ENCODE assay signal across 27 mouse cellular contexts in genomic region chr2:115725926-115726325, GRCm38 (mm10).
A peak's percentile ranks its signal among the peaks of the same experiment; 100 is the strongest.
DNase-seq lines count a peak whose midpoint lies in the region; ATAC-seq and TF ChIP-seq lines count a peak whose summit lies in the region.
"Had no signal": no experiment of that assay in that cellular context is flagged by ENCODE, and none has a peak within 500 bp of the region (broad histone marks: within the 10 kb centered on the region; RNA-seq: fewer than 3 reads in every experiment).

No protein-coding gene starts in this region.

- H3K4me3 ChIP-seq in midbrain, embryonic 12.5 days: no peak overlapping the region
- H3K4me3 ChIP-seq in midbrain, embryonic 11.5 days (ENCODE audit: low read depth, low read length): no peak overlapping the region
- no peak overlapping the region for H3K4me3 ChIP-seq in forebrain, embryonic 15.5 days
- H3K4me3 ChIP-seq in hindbrain, embryonic 16.5 days (ENCODE audit: low read length): no peak overlapping the region
- H3K4me3 ChIP-seq: embryonic facial prominence, embryonic 15.5 days; heart, embryonic 13.5 days; kidney, embryonic 15.5 days; limb, embryonic 13.5 days; liver, embryonic 12.5 days; megakaryocyte, embryonic 14.5 days had no signal

- intact Hi-C loops in left cerebral cortex, postnatal 10 days (cut with DNase I): no loop called here

- 0 out of 2 replicates have a peak, but pooled peaks cover under 1% of the 10 kb centered on the region for H3K9me3 ChIP-seq in midbrain, embryonic 12.5 days
- H3K9me3 ChIP-seq in midbrain, embryonic 11.5 days (ENCODE audit: control insufficient read depth, low read length): no peaks in the 10 kb centered on the region
- H3K9me3 ChIP-seq in forebrain, embryonic 15.5 days: 0 out of 2 replicates have a peak, but pooled peaks cover under 1% of the 10 kb centered on the region
- H3K9me3 ChIP-seq in hindbrain, embryonic 16.5 days (ENCODE audit: control insufficient read depth, low read length): no peaks in the 10 kb centered on the region
- H3K9me3 ChIP-seq: embryonic facial prominence, embryonic 15.5 days; G1E had no signal

- ATAC-seq in midbrain, embryonic 12.5 days (ENCODE audit: low FRiP score, low read depth): 0 out of 2 replicates have a peak, but pooled peaks have one; percentile 25
- ATAC-seq in midbrain, embryonic 11.5 days (ENCODE audit: low FRiP score): no peak
- ATAC-seq in forebrain, embryonic 15.5 days (replicated peaks): peak; percentile 78
- peak; percentile 32; the same call in 1 of the 2 replicates for ATAC-seq in hindbrain, embryonic 16.5 days
- no peak for ATAC-seq in frontal cortex, adult (ENCODE audit: low TSS enrichment)
- ATAC-seq: liver, embryonic 12.5 days; Patski had no signal

- no peak for DNase-seq in midbrain, embryonic 11.5 days (ENCODE audit: low spot score, missing footprints)
- peak; percentile 94 for DNase-seq in brain, embryonic 14.5 days (ENCODE audit: low read depth)
- no peak for DNase-seq in spleen, adult 18-20 months
- no peak for DNase-seq in left cerebral cortex, postnatal 10 days (ENCODE audit: extremely low spot score in 1 of 2, low spot score in 2 of 2)
- DNase-seq: adrenal gland, postnatal 14 days; B cell, adult 2 months; cerebellum, adult 9-11 months; gastrocnemius, postnatal 14 days; heart, adult 11 months; heart, postnatal 14 days; kidney, adult 11 months; kidney, postnatal 36 days; lung, embryonic 14.5 days; right cerebral cortex, postnatal 25 days had no signal

- no peak overlapping the region for H3K4me2 ChIP-seq in midbrain, embryonic 12.5 days (replicated peaks)
- no peak overlapping the region for H3K4me2 ChIP-seq in midbrain, embryonic 11.5 days
- peak overlapping the region; percentile 20; the same call in 1 of the 2 replicates for H3K4me2 ChIP-seq in forebrain, embryonic 15.5 days (replicated peaks)
- no peak overlapping the region for H3K4me2 ChIP-seq in hindbrain, embryonic 16.5 days (ENCODE audit: low read length)
- H3K4me2 ChIP-seq: embryonic facial prominence, embryonic 15.5 days; heart, embryonic 13.5 days; kidney, embryonic 15.5 days; limb, embryonic 13.5 days; liver, embryonic 12.5 days; lung, embryonic 14.5 days had no signal

- no peak for TF ChIP-seq POLR2A in brain, embryonic 14.5 days (IDR thresholded peaks at IDR 0.05; ENCODE audit: borderline replicate concordance, extremely low read depth, insufficient read depth, insufficient read length, poor library complexity, severe bottlenecking)

- no peak overlapping the region for H3K27ac ChIP-seq in midbrain, embryonic 12.5 days (replicated peaks)
- no peak overlapping the region for H3K27ac ChIP-seq in midbrain, embryonic 11.5 days (ENCODE audit: low read depth, low read length)
- H3K27ac ChIP-seq in forebrain, embryonic 15.5 days (replicated peaks): peak overlapping the region; percentile 88
- H3K27ac ChIP-seq in hindbrain, embryonic 16.5 days (ENCODE audit: low read depth, low read length): 0 out of 2 replicates have a peak overlapping the region, but pooled peaks have one; percentile 29
- H3K27ac ChIP-seq: embryonic facial prominence, embryonic 15.5 days; heart, embryonic 13.5 days; kidney, embryonic 15.5 days; limb, embryonic 13.5 days; liver, embryonic 12.5 days had no signal

- TF ChIP-seq CTCF in brain, embryonic 14.5 days (IDR thresholded peaks at IDR 0.05; ENCODE audit: borderline replicate concordance, extremely low read depth, insufficient read depth, insufficient read length): no peak

- no peak overlapping the region for H3K9ac ChIP-seq in midbrain, embryonic 12.5 days (replicated peaks)
- no peak overlapping the region for H3K9ac ChIP-seq in midbrain, embryonic 11.5 days (ENCODE audit: low read length)
- H3K9ac ChIP-seq in forebrain, embryonic 15.5 days (replicated peaks): no peak overlapping the region
- no peak overlapping the region for H3K9ac ChIP-seq in hindbrain, embryonic 16.5 days (ENCODE audit: low read depth, low read length)
- H3K9ac ChIP-seq: embryonic facial prominence, embryonic 15.5 days; heart, embryonic 13.5 days; kidney, embryonic 15.5 days; limb, embryonic 13.5 days; liver, embryonic 12.5 days; lung, embryonic 14.5 days had no signal

- WGBS in midbrain, embryonic 12.5 days: 55% methylated on average over 6 of the region's 6 CpGs
- WGBS in midbrain, embryonic 11.5 days: 71% methylated on average over 6 of the region's 6 CpGs
- 5% methylated on average over 6 of the region's 6 CpGs for WGBS in forebrain, embryonic 15.5 days
- 21% methylated on average over 6 of the region's 6 CpGs for WGBS in hindbrain, embryonic 16.5 days

- H3K4me1 ChIP-seq in midbrain, embryonic 12.5 days: peaks cover 25% of the 10 kb centered on the region
- peaks cover 4% of the 10 kb centered on the region; the same call in 1 of the 2 replicates for H3K4me1 ChIP-seq in midbrain, embryonic 11.5 days (ENCODE audit: control insufficient read depth, insufficient read depth, low read length)
- H3K4me1 ChIP-seq in forebrain, embryonic 15.5 days: peaks cover 59% of the 10 kb centered on the region
- no peaks in the 10 kb centered on the region for H3K4me1 ChIP-seq in hindbrain, embryonic 16.5 days (ENCODE audit: control insufficient read depth, insufficient read depth, low read depth, low read length)
- H3K4me1 ChIP-seq: embryonic facial prominence, embryonic 15.5 days; liver, embryonic 12.5 days; megakaryocyte, embryonic 14.5 days had no signal

- H3K27me3 ChIP-seq in midbrain, embryonic 12.5 days: no peaks in the 10 kb centered on the region
- H3K27me3 ChIP-seq in midbrain, embryonic 11.5 days (ENCODE audit: control insufficient read depth, insufficient read depth, low read length): no peaks in the 10 kb centered on the region
- no peaks in the 10 kb centered on the region for H3K27me3 ChIP-seq in forebrain, embryonic 15.5 days
- no peaks in the 10 kb centered on the region for H3K27me3 ChIP-seq in hindbrain, embryonic 16.5 days (replicated peaks; ENCODE audit: control insufficient read depth, insufficient read depth, low read length)
- H3K27me3 ChIP-seq: CH12.LX; embryonic facial prominence, embryonic 15.5 days; heart, embryonic 13.5 days; kidney, embryonic 15.5 days; liver, embryonic 12.5 days; megakaryocyte, embryonic 14.5 days; Patski had no signal

- H3K36me3 ChIP-seq in midbrain, embryonic 12.5 days: no peaks in the 10 kb centered on the region
- H3K36me3 ChIP-seq in midbrain, embryonic 11.5 days (ENCODE audit: control insufficient read depth, insufficient read depth, low read length): no peaks in the 10 kb centered on the region
- no peaks in the 10 kb centered on the region for H3K36me3 ChIP-seq in forebrain, embryonic 15.5 days
- no peaks in the 10 kb centered on the region for H3K36me3 ChIP-seq in hindbrain, embryonic 16.5 days (ENCODE audit: control insufficient read depth, insufficient read depth, low read length)
- H3K36me3 ChIP-seq: embryonic facial prominence, embryonic 15.5 days had no signal

Comparison
In these comparisons a context has a peak if more than half of its experiments do, and no peak if none do; other contexts are left out.
1. ATAC-seq: peak in midbrain, embryonic 12.5 days (single experiment), forebrain, embryonic 15.5 days (single experiment) and hindbrain, embryonic 16.5 days (single experiment); none in midbrain, embryonic 11.5 days (single experiment) and frontal cortex, adult (single experiment).
2. H3K27ac ChIP-seq: peak in forebrain, embryonic 15.5 days (single experiment) and hindbrain, embryonic 16.5 days (single experiment); none in midbrain, embryonic 12.5 days (single experiment) and midbrain, embryonic 11.5 days (single experiment).